Mouse (Mus musculus) midbrain, embryonic 15.5 days (tissue): Measurements from ENCODE around the gene Serping1. TPM values are rescaled to one million over a fixed set of nuclear protein-coding genes. Genes with fewer than 3 reads are reported as not detected.
"Not testable (repeated sequence)": the region's sequence is repeated elsewhere in the genome, so short reads cannot be mapped to it uniquely, and the experiment has no call there.

ENCODE experiments used
- ATAC-seq: fragments of 200-750 bp; cut with Nextera tagmentation; replicated peaks from 2 replicates; pipeline ENCODE4 v1.8.0; 2017; ENCODE audit warnings: moderate TSS enrichment
- H3K27ac ChIP-seq: fragments of 300-500 bp; sonication (generic); 2 replicates; pipeline ENCODE4 v1.5.1; 2015; ENCODE audit warnings: mild to moderate bottlenecking, inconsistent platforms
- H3K27me3 ChIP-seq: fragments of 300-500 bp; sonication (generic); replicated peaks from 2 replicates; pipeline ENCODE4 v1.6.1; 2015; ENCODE audit warnings: inconsistent platforms
- H3K36me3 ChIP-seq: fragments of 300-500 bp; sonication (generic); replicated peaks from 2 replicates; pipeline ENCODE4 v1.6.1; 2015; ENCODE audit warnings: inconsistent platforms
- H3K4me1 ChIP-seq: fragments of 300-500 bp; sonication (generic); 2 replicates; pipeline ENCODE4 v1.6.1; 2015; ENCODE audit warnings: inconsistent platforms
- H3K4me2 ChIP-seq: fragments of 300-500 bp; sonication (generic); 2 replicates; pipeline ENCODE4 v1.6.1; 2015; ENCODE audit warnings: inconsistent platforms, mild to moderate bottlenecking, moderate library complexity
- H3K4me3 ChIP-seq: fragments of 300-500 bp; sonication (generic); 2 replicates; pipeline ENCODE4 v1.5.1; 2015; ENCODE audit warnings: mild to moderate bottlenecking, inconsistent platforms
- H3K9ac ChIP-seq: fragments of 300-500 bp; sonication (generic); 2 replicates; pipeline ENCODE4 v1.6.1; 2015; ENCODE audit warnings: mild to moderate bottlenecking, inconsistent platforms
- H3K9me3 ChIP-seq: fragments of 300-500 bp; sonication (generic); 2 replicates; pipeline ENCODE4 v1.6.1; 2016; ENCODE audit warnings: inconsistent platforms
- WGBS: fragments of 180-500 bp; shearing (Covaris S2); methylation state at CpG from one replicate; pipeline ENCODE4 v1.1.7; 2015; ENCODE audit warnings: mixed read lengths; 5-methylcytosine and 5-hydroxymethylcytosine counted together
- polyA plus RNA-seq: library from polyadenylated mRNA; unstranded; fragments of >200 nt; fragmentation: Nextera tagmentation; extraction: Ambion mirVana; gene quantifications from 2 replicates; pipeline ENCODE4 v1.2.1, GENCODE M21; 2015

Gene Serping1
- polyA plus RNA-seq, 1 experiment from 2014 or later: 32.9 TPM

DNA sequence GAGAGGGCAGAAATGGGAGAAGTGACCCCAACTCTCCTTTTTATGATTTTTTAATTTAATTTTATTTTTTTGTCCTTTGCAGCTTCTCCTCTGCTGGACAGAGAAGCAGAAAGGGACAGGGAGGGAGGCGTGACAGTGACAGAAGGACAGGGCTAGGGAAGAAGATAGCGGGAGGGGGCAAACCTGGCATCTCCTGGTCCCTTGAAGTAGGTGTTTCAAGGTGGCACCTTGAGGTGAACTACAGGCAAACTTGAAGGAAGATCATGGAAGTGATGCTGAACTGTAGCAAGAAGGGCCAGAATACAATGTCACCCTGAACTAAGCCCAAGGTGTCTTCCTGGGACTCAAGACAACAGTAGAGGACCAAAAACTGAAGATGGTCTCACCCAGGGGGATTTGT is 40.3 kb downstream of the Serping1 start:
- no peak for ATAC-seq
- no peaks in the 10 kb centered on the region for H3K9me3 ChIP-seq
- peak overlapping the region; percentile 65 for H3K9ac ChIP-seq
- peak overlapping the region; percentile 83 for H3K27ac ChIP-seq
- H3K36me3 ChIP-seq: no peaks in the 10 kb centered on the region
- 2% methylated on average over 2 of the region's 2 CpGs for WGBS
- no peaks in the 10 kb centered on the region for H3K27me3 ChIP-seq
- peaks cover 58% of the 10 kb centered on the region for H3K4me1 ChIP-seq
- peak overlapping the region; percentile 62 for H3K4me3 ChIP-seq
- H3K4me2 ChIP-seq: peak overlapping the region; percentile 78

DNA sequence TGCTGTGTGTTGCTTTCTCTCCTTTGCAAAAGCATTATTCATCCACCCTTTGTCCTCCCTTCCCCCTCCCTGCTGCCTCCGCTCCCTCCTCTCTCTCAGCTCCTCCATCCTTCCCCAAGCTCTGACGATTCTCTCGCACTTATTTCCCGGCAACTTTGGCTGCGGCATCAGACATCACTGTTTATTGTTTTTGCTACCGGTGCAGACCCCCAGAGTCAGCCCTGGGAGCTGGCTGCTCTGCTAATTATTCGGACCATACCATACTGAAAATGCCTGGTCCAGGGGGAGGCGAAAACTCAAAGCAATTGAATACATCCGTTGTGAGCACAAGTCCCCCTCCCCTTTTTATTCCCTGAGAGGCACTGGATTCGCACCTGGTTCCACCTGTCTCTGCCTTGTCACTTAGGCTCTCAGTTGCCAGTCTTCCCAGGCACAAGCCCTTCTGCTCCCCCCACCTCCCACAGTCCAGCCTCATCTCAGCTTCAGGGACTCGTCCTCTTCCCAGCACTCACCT is 40.8 kb downstream of the Serping1 start:
- no peaks in the 10 kb centered on the region for H3K36me3 ChIP-seq
- no peaks in the 10 kb centered on the region for H3K27me3 ChIP-seq
- 0% methylated on average over 11 of the region's 11 CpGs for whole genome bisulfite sequencing
- H3K4me1 ChIP-seq: peaks cover 55% of the 10 kb centered on the region
- ATAC-seq: peak; percentile 67
- peak overlapping the region; percentile 65 for H3K9ac ChIP-seq
- H3K4me3 ChIP-seq: peak overlapping the region; percentile 62
- peak overlapping the region; percentile 83 for H3K27ac ChIP-seq
- peak overlapping the region; percentile 78 for H3K4me2 ChIP-seq
- no peaks in the 10 kb centered on the region for H3K9me3 ChIP-seq

DNA sequence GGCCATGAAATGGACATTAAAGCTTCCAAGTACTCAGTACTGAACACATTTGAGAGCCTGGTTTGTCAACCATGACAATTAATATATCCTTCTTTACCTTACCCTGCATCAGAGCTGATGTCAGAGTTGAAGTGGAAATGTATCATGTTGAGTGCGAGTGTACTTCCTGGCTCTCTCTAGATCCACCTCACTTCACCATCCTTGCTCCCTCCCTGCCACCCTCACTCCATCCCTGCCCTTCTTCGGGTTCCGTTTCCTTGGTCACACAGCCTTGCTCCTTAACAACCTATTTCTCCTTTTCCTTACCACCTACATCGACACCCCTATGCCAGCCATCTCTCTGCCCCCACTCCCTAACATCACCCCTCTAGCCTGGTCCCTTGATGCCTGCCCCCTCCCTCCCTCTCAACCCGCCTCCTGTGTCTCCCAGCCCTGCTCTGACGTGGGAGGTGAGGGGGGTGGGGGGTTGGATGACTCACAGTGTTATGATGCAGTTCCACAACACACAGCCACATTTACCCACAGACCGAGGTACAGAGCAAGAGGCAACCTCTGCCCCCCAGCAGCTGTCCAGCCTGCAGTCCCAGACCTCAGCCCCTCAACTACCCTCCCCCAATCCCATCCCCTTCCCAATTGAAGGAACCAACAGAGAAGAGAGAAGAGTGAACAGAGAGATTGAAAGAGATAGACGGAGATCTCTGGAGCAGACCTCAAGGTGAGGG is 41.5 kb downstream of the Serping1 start, which contains the start of gene Ypel4:
TSS of gene Ypel4 (plus strand) at position 480 of the 722 bp plus-strand sequence.
- 0% methylated on average over 8 of the region's 8 CpGs for WGBS
- Histone ChIP-seq H3K36me3 (no peaks in the 10 kb centered on the region), H3K4me1 (peaks cover 48% of the 10 kb centered on the region), H3K27me3 (no peaks in the 10 kb centered on the region), H3K4me2 (peak within 1 kb of the TSS; percentile 78), H3K9ac (peak within 1 kb of the TSS; percentile 65), H3K9me3 (no peaks in the 10 kb centered on the region), H3K27ac (peak within 1 kb of the TSS; percentile 83), H3K4me3 (peak within 1 kb of the TSS; percentile 62)
- peak; percentile 83 for ATAC-seq

DNA sequence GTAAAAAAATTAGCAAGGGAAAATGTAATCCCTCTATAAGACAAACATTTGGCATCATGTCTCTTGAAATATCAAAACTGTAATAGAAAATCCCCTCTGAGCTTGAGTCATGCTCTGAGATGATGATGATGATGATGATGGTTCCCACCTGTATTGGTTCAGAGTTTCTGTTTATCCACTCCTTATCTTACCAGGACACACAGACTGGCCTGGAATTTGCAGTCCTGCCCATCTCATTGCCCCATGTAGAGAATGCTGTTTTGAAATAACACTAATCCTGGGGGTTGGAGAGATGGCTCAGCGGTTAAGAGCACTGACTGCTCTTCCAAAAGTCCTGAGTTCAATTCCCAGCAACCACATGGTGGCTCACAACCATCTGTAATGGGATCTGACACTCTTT is 42.9 kb downstream of the Serping1 start:
- no peak overlapping the region for H3K4me2 ChIP-seq
- WGBS: 73% methylated on average over 1 of the region's 1 CpGs
- ATAC-seq: no peak
- peaks cover 38% of the 10 kb centered on the region for H3K4me1 ChIP-seq
- no peaks in the 10 kb centered on the region for H3K9me3 ChIP-seq
- H3K36me3 ChIP-seq: no peaks in the 10 kb centered on the region
- H3K27ac ChIP-seq: no peak overlapping the region
- no peaks in the 10 kb centered on the region for H3K27me3 ChIP-seq
- no peak overlapping the region for H3K9ac ChIP-seq
- H3K4me3 ChIP-seq: no peak overlapping the region

DNA sequence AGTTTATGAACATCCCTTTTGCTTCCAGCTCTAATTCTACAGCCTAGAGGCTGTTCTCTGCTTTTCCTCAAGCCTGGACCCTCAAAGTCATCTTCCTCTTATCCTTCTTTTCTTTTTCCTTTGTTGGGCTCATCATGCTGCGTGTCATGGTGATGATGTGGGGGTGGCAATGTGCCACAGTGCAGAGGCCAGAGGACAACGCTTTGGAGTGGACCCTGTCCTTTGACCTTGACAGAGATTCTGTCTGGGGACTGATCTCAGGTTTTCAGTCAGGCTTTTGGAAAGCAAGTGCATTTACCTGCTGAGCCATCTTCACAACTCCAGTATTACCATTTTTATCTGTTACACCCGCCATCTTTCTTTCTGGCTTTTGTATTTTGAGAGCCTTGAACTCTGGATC is 44.0 kb downstream of the Serping1 start:
- Histone ChIP-seq H3K4me1 (peaks cover 31% of the 10 kb centered on the region), H3K9ac (no peak overlapping the region), H3K36me3 (no peaks in the 10 kb centered on the region), H3K27ac (no peak overlapping the region), H3K27me3 (no peaks in the 10 kb centered on the region), H3K9me3 (no peaks in the 10 kb centered on the region), H3K4me2 (no peak overlapping the region), H3K4me3 (no peak overlapping the region)
- no peak for ATAC-seq
- WGBS: 86% methylated on average over 3 of the region's 3 CpGs

DNA sequence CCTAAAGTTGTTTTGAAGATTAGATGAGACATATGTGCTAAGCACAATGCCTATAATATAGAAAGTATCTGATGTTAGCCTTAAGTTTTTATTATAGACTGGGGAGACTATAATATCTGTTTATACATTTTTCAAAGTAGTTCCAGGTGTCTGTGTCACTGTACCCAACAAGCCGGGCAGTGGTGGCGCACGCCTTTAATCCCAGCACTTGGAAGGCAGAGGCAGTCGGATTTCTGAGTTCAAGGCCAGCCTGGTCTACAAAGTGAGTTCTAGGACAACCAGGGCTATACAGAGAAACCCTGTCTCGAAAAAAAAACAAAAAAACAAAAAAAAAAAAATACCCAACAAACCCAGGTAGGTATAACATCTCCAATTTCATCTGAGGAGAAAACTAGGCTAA is 47.1 kb downstream of the Serping1 start:
- 83% methylated on average over 5 of the region's 5 CpGs for WGBS
- not testable (repeated sequence) for H3K36me3 ChIP-seq, H3K9me3 ChIP-seq, H3K27ac ChIP-seq, H3K9ac ChIP-seq, ATAC-seq, H3K27me3 ChIP-seq
- peak overlapping the region; percentile 72; the same call in 1 of the 2 replicates for H3K4me2 ChIP-seq
- H3K4me1 ChIP-seq: peaks cover 31% of the 10 kb centered on the region
- peak overlapping the region; percentile 58; the same call in 1 of the 2 replicates for H3K4me3 ChIP-seq

DNA sequence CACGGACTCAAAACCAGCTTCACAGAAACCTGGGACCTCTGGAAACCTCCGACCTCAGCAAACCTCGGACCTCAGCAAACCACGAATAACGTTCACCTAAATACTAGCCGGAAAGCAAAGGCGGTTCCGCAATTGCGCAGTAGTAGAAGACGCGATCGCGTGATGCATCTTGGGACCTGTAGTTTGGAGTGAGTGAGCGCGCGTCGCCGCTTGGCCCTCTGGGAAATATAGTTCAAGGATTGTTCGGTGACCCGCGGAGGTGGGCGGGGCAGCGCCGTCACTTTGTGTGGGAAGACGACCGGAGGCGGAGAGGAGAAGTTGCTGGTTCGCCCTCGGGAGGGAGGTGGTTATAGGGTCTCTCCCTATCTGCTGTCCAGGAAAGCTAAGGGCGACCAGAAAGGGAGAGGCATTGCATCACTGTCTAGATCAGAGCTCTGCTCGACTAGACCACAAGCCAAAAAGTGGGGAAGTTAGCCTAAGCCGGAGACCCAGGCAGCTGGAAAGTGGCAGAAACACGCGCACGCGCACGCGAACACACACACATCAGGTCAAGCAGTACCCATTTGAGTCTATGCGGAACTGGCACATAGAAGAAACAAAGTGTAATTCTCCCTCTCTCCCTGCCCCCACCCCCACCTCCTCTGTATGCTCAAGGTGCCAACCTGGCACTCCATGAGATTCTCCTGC is 47.9 kb downstream of the Serping1 start, which contains the start of gene Clp1:
TSS of gene Clp1 (minus strand) at position 179 of the 687 bp plus-strand sequence.
- peak within 1 kb of the TSS; percentile 87 for H3K27ac ChIP-seq
- H3K4me1 ChIP-seq: peaks cover 29% of the 10 kb centered on the region
- peaks cover 10% of the 10 kb centered on the region; the same call in 1 of the 2 replicates for H3K36me3 ChIP-seq
- peak within 1 kb of the TSS; percentile 58 for H3K4me3 ChIP-seq
- H3K9ac ChIP-seq: peak within 1 kb of the TSS; percentile 57
- H3K9me3 ChIP-seq: no peaks in the 10 kb centered on the region
- under 1% methylated on average over 39 of the region's 39 CpGs for WGBS
- ATAC-seq: peak; percentile 97
- H3K27me3 ChIP-seq: no peaks in the 10 kb centered on the region
- H3K4me2 ChIP-seq: peak within 1 kb of the TSS; percentile 72

DNA sequence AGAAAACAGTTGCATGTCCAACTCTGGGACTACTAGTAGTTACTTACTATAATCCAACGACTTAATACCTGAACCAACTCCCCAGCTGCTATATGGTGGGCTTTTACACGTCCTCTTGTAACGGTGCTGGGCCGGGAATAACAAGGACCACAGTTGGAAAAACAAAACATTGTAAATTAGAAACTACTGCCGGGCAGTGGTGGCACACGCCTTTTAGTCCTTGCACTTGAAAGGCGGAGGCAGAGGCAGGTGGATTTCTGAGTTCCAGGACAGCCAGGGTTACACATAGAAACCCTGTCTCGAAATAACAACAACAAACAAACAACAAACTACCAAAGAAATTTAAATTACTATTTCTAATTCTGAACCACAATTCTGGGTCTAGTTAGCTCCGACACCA is 48.5 kb downstream of the Serping1 start:
- peak overlapping the region; percentile 57 for H3K9ac ChIP-seq
- ATAC-seq: peak; percentile 13
- H3K9me3 ChIP-seq: no peaks in the 10 kb centered on the region
- peaks cover 29% of the 10 kb centered on the region for H3K4me1 ChIP-seq
- H3K27me3 ChIP-seq: no peaks in the 10 kb centered on the region
- peak overlapping the region; percentile 87; the same call in 1 of the 2 replicates for H3K27ac ChIP-seq
- peaks cover 10% of the 10 kb centered on the region; the same call in 1 of the 2 replicates for H3K36me3 ChIP-seq
- peak overlapping the region; percentile 58 for H3K4me3 ChIP-seq
- peak overlapping the region; percentile 72 for H3K4me2 ChIP-seq
- WGBS: 6% methylated on average over 9 of the region's 9 CpGs

DNA sequence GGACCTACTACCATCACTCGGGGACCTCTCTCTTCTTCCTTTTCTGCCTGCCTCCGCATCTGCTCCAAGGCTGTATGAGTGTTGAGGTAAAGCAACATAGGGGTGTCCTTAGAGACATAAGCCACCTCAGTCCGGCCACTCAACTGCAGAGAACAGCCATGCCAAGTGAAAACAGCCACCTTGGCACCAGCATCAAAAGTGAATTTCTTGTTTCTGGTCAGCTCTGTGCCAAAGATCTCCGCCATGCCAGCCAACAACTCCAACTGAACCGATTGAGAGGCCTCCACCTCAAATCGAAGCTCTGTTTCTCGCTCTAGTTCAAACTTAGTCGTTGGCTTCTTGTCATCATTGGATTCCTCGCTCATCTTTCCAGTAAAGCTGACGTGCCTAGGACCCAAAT is 49.5 kb downstream of the Serping1 start:
- no peaks in the 10 kb centered on the region for H3K27me3 ChIP-seq
- H3K9me3 ChIP-seq: no peaks in the 10 kb centered on the region
- H3K4me3 ChIP-seq: no peak overlapping the region
- H3K9ac ChIP-seq: 0 out of 2 replicates have a peak overlapping the region, but pooled peaks have one; percentile 3
- peaks cover 29% of the 10 kb centered on the region for H3K4me1 ChIP-seq
- peaks cover 10% of the 10 kb centered on the region; the same call in 1 of the 2 replicates for H3K36me3 ChIP-seq
- H3K4me2 ChIP-seq: peak overlapping the region; percentile 72; the same call in 1 of the 2 replicates
- H3K27ac ChIP-seq: no peak overlapping the region
- 94% methylated on average over 10 of the region's 10 CpGs for WGBS
- no peak for ATAC-seq

DNA sequence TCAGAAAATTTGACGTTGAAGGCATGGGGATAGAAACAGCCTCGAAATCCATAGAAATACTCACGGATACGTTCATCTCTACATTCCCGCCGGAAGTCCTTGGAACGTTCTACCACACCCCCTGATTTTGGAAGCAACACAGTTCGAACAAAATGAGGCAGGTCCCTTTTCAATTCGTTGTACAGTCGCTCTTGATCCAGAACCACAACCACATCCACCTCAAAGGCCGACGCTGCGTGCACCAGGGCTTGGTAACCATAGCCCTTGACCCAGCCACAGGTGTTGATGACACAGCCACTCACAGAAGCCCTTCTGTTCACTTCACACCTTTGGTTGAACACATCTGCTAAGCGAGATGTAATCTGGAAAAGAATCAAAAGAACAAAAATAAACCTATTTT is 51.4 kb downstream of the Serping1 start:
- Histone ChIP-seq H3K4me2 (no peak overlapping the region), H3K9ac (no peak overlapping the region), H3K36me3 (peaks cover 10% of the 10 kb centered on the region; the same call in 1 of the 2 replicates), H3K9me3 (no peaks in the 10 kb centered on the region), H3K27me3 (no peaks in the 10 kb centered on the region), H3K4me3 (no peak overlapping the region), H3K27ac (no peak overlapping the region), H3K4me1 (peaks cover 29% of the 10 kb centered on the region)
- WGBS: 97% methylated on average over 14 of the region's 14 CpGs
- ATAC-seq: no peak

DNA sequence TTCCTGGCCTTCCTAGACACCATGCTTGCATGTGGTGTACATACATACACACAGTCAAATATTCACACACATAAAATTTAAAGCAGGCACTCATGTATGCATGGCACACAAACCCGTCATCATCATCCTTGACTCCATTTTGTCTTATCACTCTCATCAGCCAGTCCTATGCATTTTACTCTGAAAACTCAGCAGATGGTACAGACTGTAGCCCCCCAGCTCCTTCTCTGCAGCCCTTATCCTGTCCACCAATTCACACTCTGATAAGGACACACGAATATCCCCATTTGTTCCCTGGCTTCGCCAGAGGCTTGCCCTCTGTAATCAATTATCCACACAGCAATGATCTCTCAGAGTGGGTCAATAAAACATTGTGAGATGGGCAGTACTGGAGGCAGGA is 54.1 kb downstream of the Serping1 start:
- Histone ChIP-seq H3K4me3 (no peak overlapping the region), H3K9me3 (no peaks in the 10 kb centered on the region), H3K36me3 (peaks cover 10% of the 10 kb centered on the region; the same call in 1 of the 2 replicates), H3K4me1 (peaks cover 24% of the 10 kb centered on the region), H3K27me3 (no peaks in the 10 kb centered on the region), H3K4me2 (no peak overlapping the region), H3K27ac (no peak overlapping the region), H3K9ac (no peak overlapping the region)
- WGBS: 85% methylated on average over 3 of the region's 3 CpGs
- no peak for ATAC-seq

DNA sequence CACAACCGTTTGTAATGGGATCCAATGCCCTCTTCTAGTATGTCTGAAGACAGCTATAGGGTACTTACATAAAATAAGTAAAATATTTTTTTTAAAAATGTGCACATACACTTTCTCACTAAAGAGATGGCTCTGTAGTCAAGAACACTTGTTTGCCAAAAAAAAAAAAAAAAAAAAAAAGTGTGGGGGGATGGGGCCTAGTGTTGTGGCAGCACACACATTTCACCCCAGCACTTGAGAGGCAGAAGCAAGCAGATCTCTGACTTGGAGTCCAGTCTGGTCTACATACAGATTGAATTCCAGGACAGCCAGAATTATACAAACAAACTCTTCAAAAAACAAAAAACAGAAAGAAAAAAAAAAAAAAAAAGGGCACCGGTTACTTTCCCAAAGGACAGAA is 54.5 kb downstream of the Serping1 start:
- WGBS: 96% methylated on average over 2 of the region's 2 CpGs
- Histone ChIP-seq H3K4me2 (no peak overlapping the region), H3K9me3 (no peaks in the 10 kb centered on the region), H3K4me3 (no peak overlapping the region), H3K27ac (no peak overlapping the region), H3K27me3 (no peaks in the 10 kb centered on the region), H3K36me3 (peaks cover 10% of the 10 kb centered on the region; the same call in 1 of the 2 replicates), H3K9ac (no peak overlapping the region), H3K4me1 (peaks cover 21% of the 10 kb centered on the region)
- no peak for ATAC-seq
